Mouse (Mus musculus) G1E-ER4 (cell line): ENCODE data around the gene Ccdc141. TPM values are rescaled to one million over a fixed set of nuclear protein-coding genes. Genes with fewer than 3 reads are reported as not detected.

Experiments used
- GATA1 ChIP-seq: IDR thresholded peaks from one replicate; pipeline ENCODE4 v1.8.0; 2012; ENCODE audit warnings: low read length, inconsistent platforms
- polyA plus RNA-seq: library from polyadenylated mRNA; stranded (reverse); fragments of >175 nt; gene quantifications from 2 replicates; pipeline ENCODE4 v1.2.3, GENCODE M21; 2012

Ccdc141 gene
- polyA plus RNA-seq, 1 experiment: not detected

- TF ChIP-seq GATA1: no peak
Measured at GRCm38 (mm10) chr2:76962045-76962432, 208.4 kb downstream of the Ccdc141 start.

GRCm38 (mm10) chr2:76961420-76962044 lies 208.9 kb downstream of the Ccdc141 start:
- no peak for TF ChIP-seq GATA1

Other genes with a start within 250 kb of the Ccdc141 start
- gene Ttn, start 188.1 kb downstream of the Ccdc141 start, polyA plus RNA-seq: not detected in 2 replicates
- gene Sestd1, start 110.0 kb upstream of the Ccdc141 start, polyA plus RNA-seq: not detected in 2 replicates